ENCODE assay signal across 9 mouse cellular contexts in the genomic region with DNA sequence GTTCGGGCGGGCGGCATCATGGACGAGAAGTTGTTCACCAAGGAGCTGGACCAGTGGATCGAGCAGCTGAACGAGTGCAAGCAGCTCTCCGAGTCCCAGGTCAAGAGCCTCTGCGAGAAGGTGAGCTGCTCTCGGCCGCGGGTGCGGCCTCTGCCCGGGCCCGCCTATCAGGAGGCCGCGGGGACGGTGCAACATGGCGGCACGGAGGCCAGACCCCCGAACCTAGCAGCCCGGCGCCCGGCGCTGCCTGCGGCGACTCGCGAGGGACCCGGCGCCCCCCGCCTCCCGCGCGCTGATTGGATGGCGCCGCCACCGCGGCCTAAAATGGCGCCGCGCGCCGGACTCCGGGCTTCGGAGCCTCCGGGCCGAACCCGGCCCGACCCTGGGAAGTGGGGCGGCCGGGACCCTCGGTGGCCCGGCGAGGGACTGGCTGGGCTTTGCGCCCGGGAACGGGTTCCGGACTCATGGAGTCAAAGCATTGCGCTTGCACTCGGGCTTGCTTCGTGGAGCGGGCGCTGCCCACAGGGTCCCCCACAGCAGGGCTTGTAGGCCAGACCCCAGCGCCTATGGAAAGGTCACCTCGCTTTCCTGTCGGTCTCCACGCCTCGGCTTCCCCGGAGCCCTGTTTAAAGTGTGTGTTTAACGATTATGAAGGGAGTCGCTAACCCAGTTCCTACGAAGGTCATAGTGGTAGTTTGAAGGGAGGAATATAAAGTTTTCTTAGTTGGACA. TPM values are rescaled to one million over a fixed set of nuclear protein-coding genes. Genes with fewer than 3 reads are reported as not detected.
DNase-seq lines count a peak whose midpoint lies in the region; ATAC-seq and TF ChIP-seq lines count a peak whose summit lies in the region.
"Had no signal": no experiment of that assay in that cellular context is flagged by ENCODE, and none has a peak within 500 bp of the region (broad histone marks: within the 10 kb centered on the region; RNA-seq: fewer than 3 reads in every experiment).

No protein-coding gene starts in this region.

- peak overlapping the region; percentile 98 for H3K4me3 ChIP-seq in E14TG2a.4 (replicated peaks; ENCODE audit: low read length)
- peak overlapping the region; percentile 82 for H3K4me3 ChIP-seq in forebrain, embryonic 15.5 days
- H3K4me3 ChIP-seq in lung, postnatal 0 days (ENCODE audit: low read depth, low read length) = peak overlapping the region; percentile 98

- peak overlapping the region; percentile 91 for H3K9ac ChIP-seq in forebrain, embryonic 15.5 days (replicated peaks)
- H3K9ac ChIP-seq in lung, postnatal 0 days (replicated peaks; ENCODE audit: low read depth) = peak overlapping the region; percentile 100

- intact Hi-C loops in heart, postnatal 25 days (cut with DNase I) = loop anchor here (5.0 kb wide), 1 partner anchor 92 kb away; no protein-coding TSS in a partner anchor

- H3K4me1 ChIP-seq in E14TG2a.4 (replicated peaks; ENCODE audit: low read depth, low read length) = peaks cover 61% of the 10 kb centered on the region
- peaks cover 32% of the 10 kb centered on the region for H3K4me1 ChIP-seq in forebrain, embryonic 15.5 days
- H3K4me1 ChIP-seq in lung, postnatal 0 days (ENCODE audit: insufficient read depth, low read depth, low read length) = peaks cover 11% of the 10 kb centered on the region; the same call in 1 of the 2 replicates

- peak overlapping the region; percentile 98 for H3K27ac ChIP-seq in forebrain, embryonic 15.5 days (replicated peaks)
- peak overlapping the region; percentile 100 for H3K27ac ChIP-seq in lung, postnatal 0 days (ENCODE audit: low read length)

- under 1% methylated on average over 69 of the region's 72 CpGs for WGBS in forebrain, embryonic 15.5 days
- under 1% methylated on average over 59 of the region's 72 CpGs for WGBS in lung, postnatal 0 days

- H3K4me2 ChIP-seq in forebrain, embryonic 15.5 days (replicated peaks) = peak overlapping the region; percentile 78
- peak overlapping the region; percentile 61 for H3K4me2 ChIP-seq in lung, postnatal 0 days (replicated peaks; ENCODE audit: low read depth, low read length)

- TF ChIP-seq CTCF in E14TG2a.4 (conservative IDR thresholded peaks at IDR 0.05; ENCODE audit: low read length) = no peak
- TF ChIP-seq CTCF in lung, postnatal 0 days (IDR thresholded peaks at IDR 0.05) = no peak

- no peak for TF ChIP-seq EP300 in lung, postnatal 0 days (IDR thresholded peaks at IDR 0.05)

- no peaks in the 10 kb centered on the region for H3K27me3 ChIP-seq in E14TG2a.4 (ENCODE audit: insufficient read depth, low read length)
- no peaks in the 10 kb centered on the region for H3K27me3 ChIP-seq in forebrain, embryonic 15.5 days
- H3K27me3 ChIP-seq in lung, postnatal 0 days (replicated peaks; ENCODE audit: insufficient read depth, low read length) = no peaks in the 10 kb centered on the region

- H3K9me3 ChIP-seq in E14TG2a.4 (ENCODE audit: low read length) = no peaks in the 10 kb centered on the region
- no peaks in the 10 kb centered on the region for H3K9me3 ChIP-seq in forebrain, embryonic 15.5 days
- no peaks in the 10 kb centered on the region for H3K9me3 ChIP-seq in lung, postnatal 0 days (ENCODE audit: low read length)

- ATAC-seq in forebrain, embryonic 15.5 days (replicated peaks) = peak; percentile 83
- peak; percentile 63 for ATAC-seq in lung, postnatal 0 days

- DNase-seq in brain, embryonic 18.5 days (ENCODE audit: low read depth, low spot score) = peak; percentile 47
- DNase-seq in heart, postnatal 25 days (ENCODE audit: low spot score) = peak; percentile 59
- peak; percentile 59 for DNase-seq in layer of hippocampus, adult 9-11 months
- DNase-seq in lung, postnatal 0 days (ENCODE audit: low spot score) = peak; percentile 75
- DNase-seq in ovary, postnatal 10 days (ENCODE audit: low spot score) = peak; percentile 63
- peak; percentile 63 to 72 for DNase-seq in thymus, postnatal 10 days (ENCODE audit: low spot score in 2 of 2)

- peaks cover 19% of the 10 kb centered on the region for H3K36me3 ChIP-seq in E14TG2a.4 (ENCODE audit: insufficient read depth, low read length)
- H3K36me3 ChIP-seq in forebrain, embryonic 15.5 days = no peaks in the 10 kb centered on the region
- H3K36me3 ChIP-seq in lung, postnatal 0 days (ENCODE audit: insufficient read depth, low read length) = no peaks in the 10 kb centered on the region

RNA-seq across cellular contexts. Expression of a gene that starts 0.7 kb away (rescaled TPM):
- 116 and 129 TPM in 2 replicates for polyA plus RNA-seq in forebrain, embryonic 15.5 days (2015; fragmentation: Nextera tagmentation; extraction: Ambion mirVana)
- total RNA-seq in heart, postnatal 25 days (2021) = 10 to 100 TPM; 50.8 to 55.6 TPM
- polyA plus RNA-seq in lung, postnatal 0 days (2015; fragmentation: Nextera tagmentation; extraction: Ambion mirVana) = 42.1 and 44.8 TPM in 2 replicates

RNA-seq across cellular contexts. Expression of a gene that starts 46.1 kb away (rescaled TPM):
- polyA plus RNA-seq in forebrain, embryonic 15.5 days (2015; fragmentation: Nextera tagmentation; extraction: Ambion mirVana) = not detected in 2 replicates
- not detected for total RNA-seq in heart, postnatal 25 days (2021)
- not detected in 2 replicates for polyA plus RNA-seq in lung, postnatal 0 days (2015; fragmentation: Nextera tagmentation; extraction: Ambion mirVana)
- total RNA-seq: layer of hippocampus, adult 8-10 months had no signal

Comparison
In these comparisons a context has a peak if more than half of its experiments do, and no peak if none do; other contexts are left out.
1. Peak in every context shown above with its lines: DNase-seq, ATAC-seq, H3K4me3 ChIP-seq and H3K27ac ChIP-seq.